Mouse (Mus musculus) neutrophil, adult 65 days (primary cell): ENCODE measurements around the gene Akr1b10. TPM values are rescaled to one million over a fixed set of nuclear protein-coding genes. Genes with fewer than 3 reads are reported as not detected.

Experiments
- total RNA-seq: library from RNA; stranded (reverse); gene quantifications from 2 replicates; pipeline ENCODE4 v1.2.4, GENCODE M21; 2023

Akr1b10 gene
- 10.0 and 13.6 TPM in 2 replicates for total RNA-seq

DNA sequence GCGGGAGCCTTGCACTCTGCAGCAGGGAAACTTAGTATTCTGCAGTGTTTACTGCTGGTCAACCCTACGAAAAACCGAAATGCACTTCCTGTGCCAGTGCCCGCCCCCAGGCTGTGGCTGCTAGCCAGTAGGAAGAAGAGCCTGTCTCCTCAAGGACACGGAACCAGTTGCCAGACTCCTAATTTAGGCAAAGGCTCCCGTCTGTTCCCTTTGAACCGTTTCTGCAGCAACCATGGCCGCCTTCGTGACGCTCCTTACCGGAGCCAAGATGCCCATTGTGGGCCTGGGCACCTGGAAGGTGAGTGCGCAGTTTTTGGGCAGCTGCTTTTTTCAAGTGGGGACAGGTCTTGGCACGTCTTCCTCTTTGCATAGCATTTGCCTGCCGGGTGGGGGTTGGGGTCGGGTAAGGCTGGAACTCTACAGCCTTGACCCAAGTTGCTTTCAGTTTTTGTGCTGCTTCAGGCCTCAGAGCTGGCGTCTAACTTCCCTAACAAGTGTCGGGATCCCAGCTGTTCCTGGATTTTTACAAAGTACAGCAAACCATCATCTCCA is at the start of gene Akr1b10:
Gene Akr1b10, plus strand, starts transcription at position 109 of the 552 bp plus-strand sequence.

DNA sequence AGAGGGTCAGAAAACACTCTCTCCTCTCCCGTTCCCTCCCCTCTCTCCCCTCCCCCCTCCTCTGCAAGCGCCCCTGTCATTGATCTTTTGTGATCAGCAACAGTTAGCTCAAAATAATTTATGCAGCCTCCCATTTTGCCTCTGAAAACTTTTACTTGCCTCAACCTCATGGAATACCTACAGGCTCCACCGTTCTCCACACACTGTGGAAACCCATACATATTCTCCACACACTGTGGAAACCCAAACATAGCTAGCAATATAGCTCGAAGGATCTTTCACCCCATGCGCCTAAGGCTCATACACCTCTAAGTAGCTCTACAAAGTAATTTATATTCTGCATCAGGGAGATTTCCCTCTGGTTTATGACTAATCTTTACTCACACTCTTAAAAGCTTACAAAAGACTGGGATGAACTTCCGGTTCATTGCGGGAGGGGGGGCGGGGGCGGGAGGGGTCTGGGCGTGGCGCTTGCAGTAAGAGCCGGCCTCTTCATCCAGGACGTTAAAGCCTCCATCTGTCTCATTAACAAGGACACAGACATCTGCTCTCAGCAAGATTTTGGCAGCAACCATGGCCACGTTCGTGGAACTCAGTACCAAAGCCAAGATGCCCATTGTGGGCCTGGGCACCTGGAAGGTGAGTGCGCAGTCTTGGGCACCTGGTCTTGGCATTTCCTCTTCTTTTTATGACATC is 30.2 kb upstream of the Akr1b10 start, which contains the start of gene Akr1b8:
Gene Akr1b8, plus strand, starts transcription at position 462 of the 696 bp plus-strand sequence.

GRCm38 (mm10) chr6:34412023-34412422 is 28.0 kb downstream of the Akr1b10 start, which contains the start of gene Akr1b7:
Gene Akr1b7, plus strand, starts transcription at chr6:34412334.

Other genes with a start within 250 kb of the Akr1b10 start
- 11.3 and 14.9 TPM in 2 replicates for gene Slc35b4, start 207.1 kb upstream of the Akr1b10 start, total RNA-seq
- gene Akr1b3, start 66.7 kb upstream of the Akr1b10 start, total RNA-seq = 25.9 and 37.7 TPM in 2 replicates
- not detected in 2 replicates for gene Akr1b8, start 30.1 kb upstream of the Akr1b10 start, total RNA-seq
- gene Akr1b7, start 28.1 kb downstream of the Akr1b10 start, total RNA-seq = not detected in 2 replicates
- gene Bpgm, start 92.0 kb downstream of the Akr1b10 start, total RNA-seq = 11.1 and 11.7 TPM in 2 replicates
- gene Cald1, start 214.3 kb downstream of the Akr1b10 start, total RNA-seq = 0.09 and 0.41 TPM in 2 replicates